Mouse (Mus musculus): ENCODE data around the gene Tsen54.

DNA sequence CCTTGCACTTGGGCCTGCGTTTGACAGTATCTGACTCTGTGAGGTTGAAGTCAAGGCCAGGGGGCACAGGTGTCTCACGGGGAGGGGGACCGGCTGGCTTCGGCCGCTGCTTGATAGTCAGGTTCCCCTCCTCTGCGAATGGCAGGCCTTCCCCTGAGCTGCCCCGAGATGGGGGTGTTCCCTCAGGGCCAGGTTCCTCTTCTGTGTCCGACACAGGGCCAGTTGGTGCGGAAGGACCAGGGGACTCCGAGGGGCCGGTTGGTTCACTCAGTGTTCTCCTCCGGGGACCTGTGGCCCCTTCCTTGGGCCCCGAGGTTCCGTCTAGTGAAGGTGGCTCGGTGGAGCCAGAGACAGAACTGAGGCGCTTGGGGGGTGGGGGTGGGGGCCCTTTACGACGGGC, 13.5 kb upstream of the Tsen54 start:
- TF ChIP-seq ZC3H11A (IDR thresholded peaks at IDR 0.05; ENCODE audit: borderline replicate concordance, low read depth, low read length) (no peak), CHD2 (IDR thresholded peaks at IDR 0.05; ENCODE audit: low read depth, low read length) (no peak), ZNF384 (IDR thresholded peaks at IDR 0.05; ENCODE audit: low read depth, low read length) (no peak), MAFK (IDR thresholded peaks at IDR 0.05; ENCODE audit: insufficient read depth, low read depth, low read length) (no peak), HCFC1 (IDR thresholded peaks at IDR 0.05; ENCODE audit: borderline replicate concordance, insufficient read depth, low read length) (no peak)

Data from ES-E14 (cell line).